Mouse (Mus musculus) kidney, embryonic 15.5 days (tissue): ENCODE data around the gene Xpot. TPM values are rescaled to one million over a fixed set of nuclear protein-coding genes. Genes with fewer than 3 reads are reported as not detected.

Experiments
- ATAC-seq: fragments of 200-750 bp; cut with Nextera tagmentation; replicated peaks from 2 replicates; pipeline ENCODE4 v1.8.0; 2017; ENCODE audit warnings: moderate TSS enrichment; ENCODE audit not compliant: low FRiP score
- H3K27ac ChIP-seq: fragments of 300-500 bp; sonication (generic); 2 replicates; pipeline ENCODE4 v1.5.1; 2015; ENCODE audit warnings: mild to moderate bottlenecking, inconsistent platforms
- H3K27me3 ChIP-seq: fragments of 300-500 bp; sonication (generic); 2 replicates; pipeline ENCODE4 v1.6.1; 2015; ENCODE audit warnings: inconsistent platforms
- H3K36me3 ChIP-seq: fragments of 300-500 bp; sonication (generic); 2 replicates; pipeline ENCODE4 v1.6.1; 2015; ENCODE audit warnings: inconsistent platforms
- H3K4me1 ChIP-seq: fragments of 300-500 bp; sonication (generic); 2 replicates; pipeline ENCODE4 v1.6.1; 2015; ENCODE audit warnings: inconsistent platforms
- H3K4me2 ChIP-seq: fragments of 300-500 bp; sonication (generic); 2 replicates; pipeline ENCODE4 v1.6.1; 2015; ENCODE audit warnings: moderate library complexity, mild to moderate bottlenecking, inconsistent platforms
- H3K4me3 ChIP-seq: fragments of 300-500 bp; sonication (generic); replicated peaks from 2 replicates; pipeline ENCODE4 v1.5.1; 2015; ENCODE audit warnings: mild to moderate bottlenecking, inconsistent platforms
- H3K9ac ChIP-seq: fragments of 300-500 bp; sonication (generic); 2 replicates; pipeline ENCODE4 v1.6.1; 2015; ENCODE audit warnings: mild to moderate bottlenecking, inconsistent platforms
- H3K9me3 ChIP-seq: fragments of 300-500 bp; sonication (generic); replicated peaks from 2 replicates; pipeline ENCODE4 v1.6.1; 2016; ENCODE audit warnings: inconsistent platforms
- WGBS: fragments of 180-500 bp; shearing (Covaris S2); methylation state at CpG from one replicate; pipeline ENCODE4 v1.1.7; 2015; ENCODE audit warnings: mixed read lengths; 5-methylcytosine and 5-hydroxymethylcytosine counted together
- polyA plus RNA-seq: library from polyadenylated mRNA; unstranded; fragments of >200 nt; fragmentation: Nextera tagmentation; extraction: Ambion mirVana; gene quantifications from 2 replicates; pipeline ENCODE4 v1.2.1, GENCODE M21; 2015

The Xpot gene
- polyA plus RNA-seq, 1 experiment from 2014 or later: 50.8 TPM

- Histone ChIP-seq H3K27me3 (no peaks in the 10 kb centered on the region), H3K4me1 (no peaks in the 10 kb centered on the region), H3K36me3 (peaks cover 95% of the 10 kb centered on the region), H3K27ac (no peak overlapping the region), H3K9me3 (no peaks in the 10 kb centered on the region), H3K9ac (no peak overlapping the region), H3K4me2 (no peak overlapping the region), H3K4me3 (no peak overlapping the region)
- WGBS: 93% methylated on average over 13 of the region's 13 CpGs
- ATAC-seq: no peak
These were observed 10.8 kb downstream of the Xpot start for GRCm38 (mm10) chr10:121615146-121615870.

GRCm38 (mm10) chr10:121613570-121613969, 12.6 kb downstream of the Xpot start:
- peaks cover 95% of the 10 kb centered on the region for H3K36me3 ChIP-seq
- H3K4me3 ChIP-seq: no peak overlapping the region
- H3K9me3 ChIP-seq: no peaks in the 10 kb centered on the region
- no peaks in the 10 kb centered on the region for H3K4me1 ChIP-seq
- WGBS: 87% methylated on average over 13 of the region's 13 CpGs
- no peak overlapping the region for H3K4me2 ChIP-seq
- H3K27me3 ChIP-seq: no peaks in the 10 kb centered on the region
- ATAC-seq: 0 out of 2 replicates have a peak, but pooled peaks have one; percentile 9
- no peak overlapping the region for H3K27ac ChIP-seq
- no peak overlapping the region for H3K9ac ChIP-seq

- H3K9me3 ChIP-seq: no peaks in the 10 kb centered on the region
- H3K27me3 ChIP-seq: no peaks in the 10 kb centered on the region
- no peak overlapping the region for H3K4me2 ChIP-seq
- H3K4me3 ChIP-seq: no peak overlapping the region
- no peaks in the 10 kb centered on the region for H3K4me1 ChIP-seq
- no peak overlapping the region for H3K27ac ChIP-seq
- no peak for ATAC-seq
- H3K36me3 ChIP-seq: peaks cover 95% of the 10 kb centered on the region
- 86% methylated on average over 6 of the region's 6 CpGs for WGBS
- H3K9ac ChIP-seq: no peak overlapping the region
These were observed 13.7 kb downstream of the Xpot start for GRCm38 (mm10) chr10:121612448-121612847.

GRCm38 (mm10) chr10:121611587-121611986, 14.5 kb downstream of the Xpot start:
- Histone ChIP-seq H3K4me3 (no peak overlapping the region), H3K9me3 (no peaks in the 10 kb centered on the region), H3K9ac (no peak overlapping the region), H3K27ac (no peak overlapping the region), H3K4me1 (no peaks in the 10 kb centered on the region), H3K4me2 (no peak overlapping the region), H3K36me3 (peaks cover 95% of the 10 kb centered on the region), H3K27me3 (no peaks in the 10 kb centered on the region)
- WGBS: 77% methylated on average over 10 of the region's 10 CpGs
- no peak for ATAC-seq

GRCm38 (mm10) chr10:121608177-121608576, 18.0 kb downstream of the Xpot start:
- 94% methylated on average over 10 of the region's 10 CpGs for WGBS
- ATAC-seq: no peak
- no peaks in the 10 kb centered on the region for H3K9me3 ChIP-seq
- no peaks in the 10 kb centered on the region for H3K27me3 ChIP-seq
- H3K9ac ChIP-seq: no peak overlapping the region
- H3K36me3 ChIP-seq: peaks cover 97% of the 10 kb centered on the region
- no peak overlapping the region for H3K27ac ChIP-seq
- H3K4me3 ChIP-seq: no peak overlapping the region
- H3K4me2 ChIP-seq: no peak overlapping the region
- no peaks in the 10 kb centered on the region for H3K4me1 ChIP-seq

- no peak overlapping the region for H3K4me2 ChIP-seq
- H3K4me1 ChIP-seq: no peaks in the 10 kb centered on the region
- H3K9me3 ChIP-seq: no peaks in the 10 kb centered on the region
- peaks cover 98% of the 10 kb centered on the region for H3K36me3 ChIP-seq
- H3K9ac ChIP-seq: no peak overlapping the region
- no peak overlapping the region for H3K27ac ChIP-seq
- no peak for ATAC-seq
- H3K27me3 ChIP-seq: no peaks in the 10 kb centered on the region
- no peak overlapping the region for H3K4me3 ChIP-seq
- WGBS: 93% methylated on average over 13 of the region's 13 CpGs
These were observed 21.3 kb downstream of the Xpot start for GRCm38 (mm10) chr10:121604632-121605344.

- ATAC-seq: no peak
- H3K9ac ChIP-seq: no peak overlapping the region
- 84% methylated on average over 4 of the region's 4 CpGs for WGBS
These were observed 22.6 kb downstream of the Xpot start for GRCm38 (mm10) chr10:121603556-121603955.

GRCm38 (mm10) chr10:121601272-121601671, 24.9 kb downstream of the Xpot start:
- ATAC-seq: no peak
- Histone ChIP-seq H3K27ac (no peak overlapping the region), H3K27me3 (no peaks in the 10 kb centered on the region), H3K36me3 (peaks cover 100% of the 10 kb centered on the region), H3K9me3 (no peaks in the 10 kb centered on the region), H3K9ac (no peak overlapping the region), H3K4me1 (no peaks in the 10 kb centered on the region), H3K4me3 (no peak overlapping the region), H3K4me2 (no peak overlapping the region)
- 86% methylated on average over 6 of the region's 6 CpGs for WGBS

More at GRCm38 (mm10) chr10:121603556-121603955, 22.6 kb downstream of the Xpot start:
- Histone ChIP-seq H3K4me3 (no peak overlapping the region), H3K9me3 (no peaks in the 10 kb centered on the region), H3K36me3 (peaks cover 100% of the 10 kb centered on the region), H3K27me3 (no peaks in the 10 kb centered on the region), H3K4me2 (no peak overlapping the region), H3K4me1 (no peaks in the 10 kb centered on the region), H3K27ac (no peak overlapping the region)

GRCm38 (mm10) chr10:121596580-121596979, 29.6 kb downstream of the Xpot start:
- Histone ChIP-seq H3K36me3 (peaks cover 96% of the 10 kb centered on the region), H3K4me2 (no peak overlapping the region), H3K4me1 (peaks cover under 1% of the 10 kb centered on the region; the same call in 1 of the 2 replicates), H3K9me3 (no peaks in the 10 kb centered on the region), H3K27ac (no peak overlapping the region), H3K4me3 (no peak overlapping the region), H3K9ac (no peak overlapping the region), H3K27me3 (no peaks in the 10 kb centered on the region)
- no peak for ATAC-seq
- 76% methylated on average over 9 of the region's 9 CpGs for WGBS

GRCm38 (mm10) chr10:121591106-121591505, 35.0 kb downstream of the Xpot start:
- H3K9ac ChIP-seq: no peak overlapping the region
- H3K4me2 ChIP-seq: no peak overlapping the region
- peak; percentile 21; the same call in 1 of the 2 replicates for ATAC-seq
- peak overlapping the region; percentile 77 for H3K27ac ChIP-seq
- H3K9me3 ChIP-seq: no peaks in the 10 kb centered on the region
- no peaks in the 10 kb centered on the region for H3K27me3 ChIP-seq
- peaks cover 8% of the 10 kb centered on the region; the same call in 1 of the 2 replicates for H3K4me1 ChIP-seq
- 59% methylated on average over 14 of the region's 14 CpGs for WGBS
- no peak overlapping the region for H3K4me3 ChIP-seq
- peaks cover 68% of the 10 kb centered on the region for H3K36me3 ChIP-seq

- peak overlapping the region; percentile 89 for H3K4me3 ChIP-seq
- H3K27ac ChIP-seq: peak overlapping the region; percentile 85; the same call in 1 of the 2 replicates
- ATAC-seq: no peak
- H3K9me3 ChIP-seq: no peaks in the 10 kb centered on the region
- H3K4me1 ChIP-seq: peaks cover 17% of the 10 kb centered on the region
- H3K9ac ChIP-seq: peak overlapping the region; percentile 87
- H3K27me3 ChIP-seq: no peaks in the 10 kb centered on the region
- 64% methylated on average over 6 of the region's 6 CpGs for WGBS
- H3K4me2 ChIP-seq: peak overlapping the region; percentile 65
- peaks cover 54% of the 10 kb centered on the region for H3K36me3 ChIP-seq
These were observed 38.7 kb downstream of the Xpot start for GRCm38 (mm10) chr10:121587371-121587840.

GRCm38 (mm10) chr10:121586675-121587370, 39.3 kb downstream of the Xpot start, which contains the start of gene Tbk1:
Gene Tbk1, minus strand, starts transcription at chr10:121586787.
- H3K27me3 ChIP-seq: no peaks in the 10 kb centered on the region
- WGBS: under 1% methylated on average over 58 of the region's 58 CpGs
- H3K4me2 ChIP-seq: peak within 1 kb of the TSS; percentile 65
- peak; percentile 98 for ATAC-seq
- H3K36me3 ChIP-seq: peaks cover 54% of the 10 kb centered on the region
- peak within 1 kb of the TSS; percentile 87 for H3K9ac ChIP-seq
- peaks cover 17% of the 10 kb centered on the region for H3K4me1 ChIP-seq
- H3K27ac ChIP-seq: peak within 1 kb of the TSS; percentile 85
- H3K4me3 ChIP-seq: peak within 1 kb of the TSS; percentile 89
- no peaks in the 10 kb centered on the region for H3K9me3 ChIP-seq
